Mouse (Mus musculus) heart, adult 10 weeks (tissue): Measurements from ENCODE around the gene Sytl5. TPM values are rescaled to one million over a fixed set of nuclear protein-coding genes. Genes with fewer than 3 reads are reported as not detected.

Source experiments
- polyA plus RNA-seq: library from polyadenylated mRNA; stranded (reverse); fragments of 350-450 nt; fragmentation: Illumina TruSeq; extraction: RNeasy Lipid Tissue Mini Kit (QIAGEN cat#74804); gene quantifications from one replicate; pipeline ENCODE4 v1.2.3, GENCODE M21; 2014; ENCODE audit warnings: low read depth, low replicate concordance

Sytl5 gene
- polyA plus RNA-seq, result not detected

DNA sequence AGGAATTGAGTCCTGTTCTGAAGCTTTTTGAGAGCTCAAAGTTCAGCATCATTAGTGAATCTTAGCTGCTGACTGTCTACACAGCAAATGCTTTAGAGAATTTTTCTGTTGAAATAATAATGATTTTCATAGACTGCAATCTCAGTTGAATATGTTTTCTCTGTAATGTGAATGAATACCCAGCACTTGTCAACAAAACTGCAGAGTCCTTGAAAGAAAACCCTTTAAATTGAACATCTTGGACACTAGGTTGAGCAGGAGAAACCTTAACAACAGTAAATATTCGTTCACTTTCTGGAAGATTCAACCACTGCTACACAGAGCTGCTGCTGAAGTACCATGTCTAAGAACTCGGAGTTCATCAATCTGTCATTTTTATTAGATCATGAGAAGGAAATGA is at the start of gene Sytl5:
TSS of gene Sytl5 (plus strand) at position 301 of the 400 bp plus-strand sequence.

DNA sequence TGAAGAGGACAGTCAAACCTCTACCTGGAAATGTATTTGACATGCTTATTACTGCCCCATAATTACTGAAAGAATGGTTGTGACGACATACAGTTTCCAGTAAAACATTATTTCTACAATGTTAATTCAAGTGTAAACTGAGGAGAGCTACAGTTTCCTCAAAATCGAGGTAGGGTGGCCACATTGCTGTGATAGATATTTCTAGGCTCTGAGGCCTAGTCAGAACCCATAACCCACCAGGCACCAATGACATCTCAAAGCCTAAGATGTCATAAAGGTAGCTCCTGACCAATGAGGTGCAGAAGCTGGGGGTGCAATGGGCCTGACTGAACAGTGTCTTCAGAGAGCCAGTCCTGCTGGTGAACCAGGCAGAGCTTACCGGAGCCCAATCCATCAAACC is 38.8 kb upstream of the Sytl5 start, which contains the start of gene Hypm:
TSS of gene Hypm (plus strand) at position 301 of the 400 bp plus-strand sequence.

DNA sequence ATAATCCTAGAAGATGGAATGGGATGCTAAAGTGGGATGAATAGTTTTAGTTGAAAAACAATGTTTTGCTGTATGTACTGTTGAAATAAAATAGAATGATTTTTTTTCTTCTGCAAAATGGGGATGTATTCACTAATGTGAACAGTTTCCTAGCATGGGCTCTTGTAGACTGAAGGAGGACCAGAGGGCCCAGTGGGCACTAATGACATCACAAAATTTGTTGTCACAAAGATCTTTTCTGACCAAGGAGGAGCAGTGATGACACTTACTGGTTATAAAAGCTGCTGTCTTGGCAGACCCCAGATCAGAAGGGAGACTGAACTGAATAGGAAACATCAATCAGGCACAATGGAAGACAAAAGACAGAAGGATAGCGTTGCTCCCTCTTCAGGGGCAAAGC is 36.0 kb upstream of the Sytl5 start, which contains the start of gene H2al3:
TSS of gene H2al3 (plus strand) at position 301 of the 400 bp plus-strand sequence.

Other genes with a start within 250 kb of the Sytl5 start
- 59.8 TPM for gene Dynlt3, start 222.6 kb upstream of the Sytl5 start, polyA plus RNA-seq
- not detected for gene Hypm, start 38.7 kb upstream of the Sytl5 start, polyA plus RNA-seq
- not detected for gene H2al3, start 35.9 kb upstream of the Sytl5 start, polyA plus RNA-seq
- gene Srpx, start 232.1 kb downstream of the Sytl5 start, polyA plus RNA-seq, result 6.2 TPM